In the genomic region with DNA sequence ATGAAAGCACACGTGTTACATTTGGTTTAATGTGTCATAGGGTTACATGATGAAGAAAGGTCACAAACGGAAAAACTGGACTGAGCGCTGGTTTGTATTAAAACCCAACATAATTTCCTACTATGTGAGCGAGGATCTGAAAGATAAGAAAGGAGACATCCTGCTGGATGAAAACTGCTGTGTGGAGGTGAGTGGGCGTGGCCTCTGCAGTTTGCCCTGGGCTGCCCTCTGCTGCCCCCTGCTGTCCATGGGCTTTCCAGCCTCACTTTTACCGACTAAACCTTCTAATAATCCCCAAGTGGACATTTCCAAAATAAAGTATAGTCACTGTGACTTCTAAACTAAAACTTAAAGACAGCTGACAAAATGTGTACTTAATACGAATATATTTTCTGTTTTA, we compare ENCODE assay signal across 8 mouse cellular contexts. TPM values are rescaled to one million over a fixed set of nuclear protein-coding genes. Genes with fewer than 3 reads are reported as not detected.
DNase-seq lines count a peak whose midpoint lies in the region; ATAC-seq and TF ChIP-seq lines count a peak whose summit lies in the region.

No protein-coding gene starts in this region.

- no peak overlapping the region for H3K4me3 ChIP-seq in liver, embryonic 14.5 days (ENCODE audit: insufficient read depth in 1 of 2, low read depth in 2 of 2, low read length in 2 of 2)

- H3K27ac ChIP-seq in liver, embryonic 14.5 days: no peak overlapping the region

- WGBS in liver, embryonic 14.5 days (ENCODE audit: insufficient replicate concordance): 18% methylated on average over 7 of the region's 7 CpGs

- no peak overlapping the region for H3K4me2 ChIP-seq in liver, embryonic 14.5 days (ENCODE audit: low read depth)

- H3K36me3 ChIP-seq in liver, embryonic 14.5 days (replicated peaks; ENCODE audit: control insufficient read depth, insufficient read depth, low read depth): no peaks in the 10 kb centered on the region

- peak; percentile 99 for TF ChIP-seq CTCF in liver, embryonic 14.5 days (IDR thresholded peaks at IDR 0.05; ENCODE audit: low read depth)

- intact Hi-C loops in gastrocnemius, postnatal 36 days (cut with DNase I): loop anchor here (1.0 kb wide), 1 partner anchor 100 kb away; no protein-coding TSS in a partner anchor

- DNase-seq in 416B (ENCODE audit: low read depth): peak; percentile 91
- DNase-seq in MEL-GATA-1-ER (ENCODE audit: extremely low read depth, low read depth): peak; percentile 24
- DNase-seq in cerebellum, adult 8-10 months: peak; percentile 69
- peak; percentile 80 to 88 for DNase-seq in gastrocnemius, postnatal 36 days
- peak; percentile 91 for DNase-seq in kidney, postnatal 14 days
- peak; percentile 62 to 71 (median 66) for DNase-seq in liver, embryonic 14.5 days (ENCODE audit: low read depth in 3 of 3, low spot score in 3 of 3)
- peak; percentile 61 for DNase-seq in retina, postnatal 7 days (ENCODE audit: low read depth, low spot score)
- DNase-seq in urinary bladder, adult 18-20 months (ENCODE audit: low spot score in 2 of 2): peak; percentile 81 to 84

- H3K4me1 ChIP-seq in liver, embryonic 14.5 days (replicated peaks; ENCODE audit: control insufficient read depth in 2 of 2, insufficient read depth in 2 of 2, low read length in 1 of 2): peaks cover 0 to 4% of the 10 kb centered on the region in 2 experiments; a peak in 1 of 4 replicates

- H3K9me3 ChIP-seq in liver, embryonic 14.5 days (ENCODE audit: control insufficient read depth, low read length): no peaks in the 10 kb centered on the region

- no peaks in the 10 kb centered on the region for H3K27me3 ChIP-seq in liver, embryonic 14.5 days (ENCODE audit: control insufficient read depth, insufficient read depth, low read length)

- ATAC-seq in liver, embryonic 14.5 days (ENCODE audit: insufficient read depth): peak; percentile 45; the same call in 1 of the 2 replicates

- no peak overlapping the region for H3K9ac ChIP-seq in liver, embryonic 14.5 days (replicated peaks)

- TF ChIP-seq EP300 in liver, embryonic 14.5 days (IDR thresholded peaks at IDR 0.05; ENCODE audit: low read depth): no peak

RNA-seq across cellular contexts. Expression of a gene that starts 44.3 kb away (rescaled TPM):
- total RNA-seq in gastrocnemius, postnatal 36 days (2021): 1 to 10 TPM; 4.9 to 6.8 TPM
- polyA plus RNA-seq in liver, embryonic 14.5 days (2012; rRNA removed): 3.3 and 5.5 TPM in 2 replicates
- polyA plus RNA-seq in liver, embryonic 14.5 days (2014; fragmentation: Nextera tagmentation; extraction: Ambion mirVana): 7.6 and 7.9 TPM in 2 replicates

Comparison
In these comparisons a context has a peak if more than half of its experiments do, and no peak if none do; other contexts are left out.
1. DNase-seq: peak in every context shown above with its lines; median percentile 91 in 416B; 91 in kidney, postnatal 14 days; 84 in gastrocnemius, postnatal 36 days; 82 in urinary bladder, adult 18-20 months; 69 in cerebellum, adult 8-10 months; 66 in liver, embryonic 14.5 days; 61 in retina, postnatal 7 days; 24 in MEL-GATA-1-ER.